32 mouse cellular contexts compared by ENCODE assay signal in the genomic region with DNA sequence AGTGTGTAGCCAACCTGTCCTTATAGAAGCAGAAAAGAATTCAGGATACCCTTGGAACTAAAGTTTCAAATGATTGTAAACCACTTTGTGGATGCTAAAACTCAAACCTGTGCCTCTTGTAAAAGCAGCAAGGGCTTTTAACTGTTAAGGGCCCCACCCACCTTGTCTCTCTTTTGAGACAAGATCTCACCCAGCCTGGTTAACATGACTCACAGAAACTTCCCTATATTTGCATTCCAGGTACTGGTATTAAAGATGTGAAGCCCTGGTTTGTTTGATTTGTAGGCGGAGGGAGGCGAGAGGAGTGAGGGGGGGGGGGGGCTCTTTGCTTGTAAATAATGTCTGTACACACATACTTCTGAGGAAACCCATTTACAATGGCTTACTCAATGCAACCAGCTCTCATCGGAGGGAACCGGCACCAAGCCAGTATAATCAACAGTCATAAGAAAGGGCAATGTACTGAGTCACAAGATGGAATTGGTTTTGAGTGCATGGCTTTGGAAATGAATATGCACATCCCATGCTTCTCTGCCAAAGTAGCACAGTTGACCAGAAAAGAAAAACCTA. TPM values are rescaled to one million over a fixed set of nuclear protein-coding genes. Genes with fewer than 3 reads are reported as not detected.
DNase-seq lines count a peak whose midpoint lies in the region; ATAC-seq and TF ChIP-seq lines count a peak whose summit lies in the region.
"Had no signal": no experiment of that assay in that cellular context is flagged by ENCODE, and none has a peak within 500 bp of the region (broad histone marks: within the 10 kb centered on the region; RNA-seq: fewer than 3 reads in every experiment).

No protein-coding gene starts in this region.

- H3K27ac ChIP-seq in ES-E14 (ENCODE audit: insufficient read depth, low read depth, low read length, poor library complexity, severe bottlenecking) = no peak overlapping the region
- H3K27ac ChIP-seq in hindbrain, embryonic 13.5 days = no peak overlapping the region
- H3K27ac ChIP-seq: embryonic facial prominence, embryonic 10.5 days; embryonic facial prominence, embryonic 15.5 days; forebrain, embryonic 15.5 days; gastrocnemius, adult 2 months; hindbrain, embryonic 14.5 days; layer of hippocampus, adult 2 months; left cerebral cortex, adult 2 months; limb, embryonic 12.5 days; liver, embryonic 15.5 days; macrophage; midbrain, embryonic 15.5 days had no signal

- no peak overlapping the region for H3K9ac ChIP-seq in ES-E14 (ENCODE audit: insufficient read depth, low read depth, low read length, poor library complexity, severe bottlenecking)
- H3K9ac ChIP-seq in hindbrain, embryonic 13.5 days = no peak overlapping the region
- H3K9ac ChIP-seq: embryonic facial prominence, embryonic 15.5 days; forebrain, embryonic 15.5 days; hindbrain, embryonic 14.5 days; limb, embryonic 12.5 days; liver, embryonic 15.5 days; lung, embryonic 14.5 days; midbrain, embryonic 15.5 days had no signal

- no peaks in the 10 kb centered on the region for H3K4me1 ChIP-seq in ES-E14 (ENCODE audit: control insufficient read depth in 2 of 2, insufficient read depth in 2 of 2, low read length in 2 of 2, poor library complexity in 1 of 2)
- no peaks in the 10 kb centered on the region for H3K4me1 ChIP-seq in hindbrain, embryonic 13.5 days (replicated peaks)
- H3K4me1 ChIP-seq: embryonic facial prominence, embryonic 10.5 days; embryonic facial prominence, embryonic 15.5 days; forebrain, embryonic 15.5 days; limb, embryonic 12.5 days; liver, embryonic 15.5 days; midbrain, embryonic 15.5 days had no signal

- TF ChIP-seq POLR2A in myocyte (IDR thresholded peaks at IDR 0.05; ENCODE audit: insufficient read length, low read depth) = no peak

- in situ Hi-C loops in ES-E14 (cut with MboI; ENCODE audit: low sequenced_read_pairs in 2 of 2, unreplicated experiment in 2 of 2) = no loop called here

- no peak for ATAC-seq in hindbrain, embryonic 13.5 days (ENCODE audit: low FRiP score)
- ATAC-seq in megakaryocyte progenitor cell, adult 5-6 weeks (replicated peaks; ENCODE audit: poor library complexity) = no peak
- ATAC-seq: forebrain, embryonic 15.5 days; midbrain, embryonic 15.5 days had no signal

- H3K79me2 ChIP-seq in myocyte (ENCODE audit: control insufficient read depth, insufficient read depth) = no peaks in the 10 kb centered on the region

- H3K36me3 ChIP-seq in ES-E14 (ENCODE audit: control insufficient read depth, insufficient read depth, low read length, poor library complexity, severe bottlenecking) (no peaks in the 10 kb centered on the region), myocyte (ENCODE audit: control insufficient read depth, insufficient read depth) (no peaks in the 10 kb centered on the region)
- no peaks in the 10 kb centered on the region for H3K36me3 ChIP-seq in hindbrain, embryonic 13.5 days
- H3K36me3 ChIP-seq: embryonic facial prominence, embryonic 10.5 days; embryonic facial prominence, embryonic 15.5 days; forebrain, embryonic 15.5 days; limb, embryonic 12.5 days; liver, embryonic 15.5 days; midbrain, embryonic 15.5 days had no signal

- H3K9me3 ChIP-seq in ES-E14 (ENCODE audit: control insufficient read depth, insufficient read depth, low read depth, low read length) = no peaks in the 10 kb centered on the region
- no peaks in the 10 kb centered on the region for H3K9me3 ChIP-seq in hindbrain, embryonic 13.5 days
- H3K9me3 ChIP-seq: embryonic facial prominence, embryonic 15.5 days; forebrain, embryonic 15.5 days; liver, embryonic 15.5 days; midbrain, embryonic 15.5 days had no signal

- no peak overlapping the region for H3K4me2 ChIP-seq in myocyte (ENCODE audit: low read depth)
- no peak overlapping the region for H3K4me2 ChIP-seq in hindbrain, embryonic 13.5 days
- H3K4me2 ChIP-seq: embryonic facial prominence, embryonic 15.5 days; forebrain, embryonic 15.5 days; heart, embryonic 11.5 days; hindbrain, embryonic 14.5 days; limb, embryonic 12.5 days; liver, embryonic 15.5 days; lung, embryonic 14.5 days; midbrain, embryonic 15.5 days had no signal

- H3K27me3 ChIP-seq in myocyte (ENCODE audit: control insufficient read depth, insufficient read depth, insufficient read length) = no peaks in the 10 kb centered on the region
- H3K27me3 ChIP-seq in hindbrain, embryonic 13.5 days = no peaks in the 10 kb centered on the region
- H3K27me3 ChIP-seq: embryonic facial prominence, embryonic 15.5 days; forebrain, embryonic 15.5 days; limb, embryonic 12.5 days; liver, embryonic 15.5 days; midbrain, embryonic 15.5 days had no signal

- WGBS in hindbrain, embryonic 13.5 days = 84% methylated on average over 4 of the region's 4 CpGs

- DNase-seq in urinary bladder, postnatal 14 days (ENCODE audit: low spot score) = peak; percentile 36
- DNase-seq in urinary bladder, postnatal 25 days (ENCODE audit: low spot score) = no peak
- DNase-seq in ES-E14 (ENCODE audit: low read depth, low spot score) = peak; percentile 3
- DNase-seq in cerebellum, postnatal 25 days = no peak
- DNase-seq: adrenal gland, postnatal 25 days; B cell, adult 2 months; cerebellum, adult 2 months; cerebellum, postnatal 14 days; gastrocnemius, adult 2 months; gastrocnemius, postnatal 36 days; heart, adult 18-20 months; heart, postnatal 4 days; kidney, adult 2 months; kidney, postnatal 36 days; lung, embryonic 14.5 days; spleen, adult 18-20 months; thymus, postnatal 14 days had no signal

- no peak overlapping the region for H3ac ChIP-seq in myocyte (ENCODE audit: control insufficient read depth, insufficient read length)

- H3K4me3 ChIP-seq in ES-E14 (ENCODE audit: insufficient read depth in 1 of 2, low read depth in 1 of 2, low read length in 2 of 2, poor library complexity in 1 of 2, severe bottlenecking in 1 of 2) (no peak overlapping the region), myocyte (no peak overlapping the region)
- no peak overlapping the region for H3K4me3 ChIP-seq in hindbrain, embryonic 13.5 days
- H3K4me3 ChIP-seq: embryonic facial prominence, embryonic 10.5 days; embryonic facial prominence, embryonic 15.5 days; forebrain, embryonic 15.5 days; gastrocnemius, adult 2 months; layer of hippocampus, adult 2 months; left cerebral cortex, adult 2 months; limb, embryonic 12.5 days; liver, embryonic 15.5 days; midbrain, embryonic 15.5 days had no signal

TF ChIP-seq in ES-E14, 5 proteins besides CTCF, POLR2A, EP300 and RAD21:
- TF ChIP-seq ZC3H11A (IDR thresholded peaks at IDR 0.05; ENCODE audit: borderline replicate concordance, low read depth, low read length) (no peak), MAFK (IDR thresholded peaks at IDR 0.05; ENCODE audit: insufficient read depth, low read depth, low read length) (no peak), HCFC1 (IDR thresholded peaks at IDR 0.05; ENCODE audit: borderline replicate concordance, insufficient read depth, low read length) (no peak), CHD2 (IDR thresholded peaks at IDR 0.05; ENCODE audit: low read depth, low read length) (no peak), ZNF384 (IDR thresholded peaks at IDR 0.05; ENCODE audit: low read depth, low read length) (no peak)

TF ChIP-seq in myocyte, 11 proteins besides CTCF, POLR2A, EP300 and RAD21:
- TF ChIP-seq CEBPB (IDR thresholded peaks at IDR 0.05; ENCODE audit: insufficient read depth, poor library complexity, severe bottlenecking) = 0 out of 2 replicates have a peak, but pooled peaks have one; percentile 2
- TF ChIP-seq USF1 (IDR thresholded peaks at IDR 0.05; ENCODE audit: low read depth) = no peak

RNA-seq across cellular contexts. Expression of a gene that starts 23.7 kb away (rescaled TPM):
- total RNA-seq in ES-E14 (2012; rRNA removed) = not detected in 2 replicates
- polyA plus RNA-seq in myocyte (2012; fragmentation: generic; extraction: Trizol) = 0.02 TPM
- 0.52 and 0.60 TPM in 2 replicates for polyA plus RNA-seq in hindbrain, embryonic 13.5 days (2015; fragmentation: Nextera tagmentation; extraction: Ambion mirVana)
- total RNA-seq in megakaryocyte progenitor cell, adult 5-6 weeks (2015) = not detected in 2 replicates
- not detected in 2 replicates for total RNA-seq in megakaryocyte progenitor cell, adult 5-6 weeks (2017)
- total RNA-seq: gastrocnemius, adult 2 months; gastrocnemius, postnatal 36 days; heart, postnatal 4 days; liver, adult 2 months had no signal
- polyA plus RNA-seq: heart, embryonic 11.5 days; liver, adult 2 months; macrophage had no signal

Comparison
In these comparisons a context has a peak if more than half of its experiments do, and no peak if none do; other contexts are left out.
1. DNase-seq: peak in urinary bladder, postnatal 14 days (single experiment) and ES-E14 (single experiment); none in urinary bladder, postnatal 25 days (single experiment) and cerebellum, postnatal 25 days (0 of 2).